Mouse (Mus musculus) left cerebral cortex, postnatal 25 days (tissue): ENCODE data around the gene Adad2. TPM values are rescaled to one million over a fixed set of nuclear protein-coding genes. Genes with fewer than 3 reads are reported as not detected.

ENCODE experiments used
- DNase-seq, 2 experiments: peaks; one replicate each; pipeline ENCODE4 v3.0.0; 2022; ENCODE audit warnings: low spot score in 2 of 2, mixed read lengths in 1 of 2
- intact Hi-C: fragments of 180-260 bp; cut with DNase I; formaldehyde crosslinking; loops from one replicate; pipeline ENCODE4 v1.15.1; 2025
- total RNA-seq, 2 experiments: library from RNA; stranded (reverse); gene quantifications; 2 replicates each; pipeline ENCODE4 v1.2.3; 2021

The Adad2 gene
- under 1 TPM; 0.23 to 0.55 TPM for total RNA-seq

- intact Hi-C loops: no loop called here
- DNase-seq: no peak
Observed at GRCm38 (mm10) chr8:119612471-119612870, at the start of gene Adad2. Gene Adad2 (plus strand): TSS chr8:119612747.

GRCm38 (mm10) chr8:119563849-119564251, 48.7 kb upstream of the Adad2 start:
- intact Hi-C loops: no loop called here
- DNase-seq: no peak

GRCm38 (mm10) chr8:119566367-119566766, 46.2 kb upstream of the Adad2 start:
- DNase-seq: no peak
- intact Hi-C loops: no loop called here

- intact Hi-C loops: no loop called here
- DNase-seq: no peak
Observed at GRCm38 (mm10) chr8:119568251-119568650, 44.3 kb upstream of the Adad2 start.

GRCm38 (mm10) chr8:119568951-119569350, 43.6 kb upstream of the Adad2 start:
- no peak for DNase-seq
- intact Hi-C loops: no loop called here

GRCm38 (mm10) chr8:119569881-119570280, 42.7 kb upstream of the Adad2 start:
- intact Hi-C loops: no loop called here
- DNase-seq: no peak

- intact Hi-C loops: no loop called here
- DNase-seq: no peak
Observed at GRCm38 (mm10) chr8:119571135-119571534, 41.4 kb upstream of the Adad2 start.

GRCm38 (mm10) chr8:119572411-119572810, 40.1 kb upstream of the Adad2 start:
- DNase-seq: no peak
- intact Hi-C loops: no loop called here

GRCm38 (mm10) chr8:119574437-119575365, 37.8 kb upstream of the Adad2 start, which contains the start of the genes Hsdl1 and Dnaaf1:
Gene Hsdl1 (minus strand): TSS chr8:119575183.
Gene Dnaaf1 (plus strand): TSS chr8:119575235.
- peak; percentile 95 for DNase-seq
- intact Hi-C loops: loop anchor here (2.0 kb wide), 1 partner anchor 16 kb away; the partner anchor contains the start of gene Mbtps1

GRCm38 (mm10) chr8:119575366-119575726, 37.2 kb upstream of the Adad2 start:
- intact Hi-C loops: loop anchor here (2.0 kb wide), 1 partner anchor 17 kb away; the partner anchor contains the start of gene Mbtps1
- DNase-seq: no peak

- intact Hi-C loops: no loop called here
- no peak for DNase-seq
Observed at GRCm38 (mm10) chr8:119579096-119579495, 33.5 kb upstream of the Adad2 start.

- intact Hi-C loops: no loop called here
- no peak for DNase-seq
Observed at GRCm38 (mm10) chr8:119580441-119581161, 31.9 kb upstream of the Adad2 start.

GRCm38 (mm10) chr8:119585901-119586300, 26.6 kb upstream of the Adad2 start:
- no peak for DNase-seq
- intact Hi-C loops: no loop called here

- intact Hi-C loops: no loop called here
- DNase-seq: no peak
Observed at GRCm38 (mm10) chr8:119588321-119588720, 24.2 kb upstream of the Adad2 start.

- intact Hi-C loops: no loop called here
- DNase-seq: no peak
Observed at GRCm38 (mm10) chr8:119588844-119589243, 23.7 kb upstream of the Adad2 start.

GRCm38 (mm10) chr8:119590348-119590747, 22.2 kb upstream of the Adad2 start:
- intact Hi-C loops: no loop called here
- DNase-seq: no peak

- no peak for DNase-seq
- intact Hi-C loops: no loop called here
Observed at GRCm38 (mm10) chr8:119591456-119591855, 21.1 kb upstream of the Adad2 start.

- intact Hi-C loops: loop anchor here (2.0 to 10.0 kb wide), 2 partner anchors 157 to 189 kb away; partner anchors contain the start of gene Necab2
- no peak for DNase-seq
Observed at GRCm38 (mm10) chr8:119603771-119604170, 8.8 kb upstream of the Adad2 start.

GRCm38 (mm10) chr8:119604398-119604803, 8.1 kb upstream of the Adad2 start:
- intact Hi-C loops: loop anchor here (2.0 to 10.0 kb wide), 2 partner anchors 158 to 190 kb away; partner anchors contain the start of gene Necab2
- no peak for DNase-seq

GRCm38 (mm10) chr8:119604996-119605395, 7.6 kb upstream of the Adad2 start, which contains the start of gene Taf1c:
Gene Taf1c (minus strand): TSS chr8:119605222.
- intact Hi-C loops: loop anchor here (2.0 to 10.0 kb wide), 2 partner anchors 158 to 190 kb away; partner anchors contain the start of gene Necab2
- peak; percentile 92 to 95 for DNase-seq
